Mouse (Mus musculus): ENCODE measurements around the gene Mrpl17. TPM values are rescaled to one million over a fixed set of nuclear protein-coding genes. Genes with fewer than 3 reads are reported as not detected.

The Mrpl17 gene
- polyA plus RNA-seq, 1 experiment = 346 TPM

GRCm38 (mm10) chr7:105778553-105779265 is 32.2 kb downstream of the Mrpl17 start:
- H3K4me3 ChIP-seq = no peak overlapping the region
- peak overlapping the region; percentile 77 for H3K4me2 ChIP-seq (ENCODE audit: low read depth)
- TF ChIP-seq POLR2AphosphoS2 (IDR thresholded peaks at IDR 0.05; ENCODE audit: insufficient read length, low read depth) (no peak), MYOG (IDR thresholded peaks at IDR 0.05; ENCODE audit: control insufficient read depth in 1 of 3, insufficient read depth in 1 of 3, insufficient read length in 2 of 3, low read depth in 2 of 3) (no peak), TCF3 (IDR thresholded peaks at IDR 0.05; ENCODE audit: insufficient read length, low read depth) (no peak), REST (IDR thresholded peaks at IDR 0.05; ENCODE audit: insufficient read depth, insufficient read length) (no peak), TCF12 (IDR thresholded peaks at IDR 0.05; ENCODE audit: insufficient read depth, poor library complexity, severe bottlenecking) (no peak), E2F4 (IDR thresholded peaks at IDR 0.05; ENCODE audit: insufficient read depth) (no peak), MAX (IDR thresholded peaks at IDR 0.05; ENCODE audit: low read depth) (no peak), USF1 (IDR thresholded peaks at IDR 0.05; ENCODE audit: low read depth) (no peak), SRF (IDR thresholded peaks at IDR 0.05; ENCODE audit: control insufficient read depth, insufficient read length, low read depth) (no peak), MYOD1 (IDR thresholded peaks at IDR 0.05; ENCODE audit: control insufficient read depth in 1 of 3, insufficient read length in 2 of 3, low read depth in 2 of 3) (no peak)
- H3K36me3 ChIP-seq (ENCODE audit: control insufficient read depth, insufficient read depth) = no peaks in the 10 kb centered on the region
- no peaks in the 10 kb centered on the region for H3K79me2 ChIP-seq (ENCODE audit: control insufficient read depth, insufficient read depth)
- peaks cover 5% of the 10 kb centered on the region for H3K27me3 ChIP-seq (ENCODE audit: control insufficient read depth, insufficient read depth, insufficient read length)
- no peak overlapping the region for H3ac ChIP-seq (ENCODE audit: control insufficient read depth, insufficient read length)

DNA sequence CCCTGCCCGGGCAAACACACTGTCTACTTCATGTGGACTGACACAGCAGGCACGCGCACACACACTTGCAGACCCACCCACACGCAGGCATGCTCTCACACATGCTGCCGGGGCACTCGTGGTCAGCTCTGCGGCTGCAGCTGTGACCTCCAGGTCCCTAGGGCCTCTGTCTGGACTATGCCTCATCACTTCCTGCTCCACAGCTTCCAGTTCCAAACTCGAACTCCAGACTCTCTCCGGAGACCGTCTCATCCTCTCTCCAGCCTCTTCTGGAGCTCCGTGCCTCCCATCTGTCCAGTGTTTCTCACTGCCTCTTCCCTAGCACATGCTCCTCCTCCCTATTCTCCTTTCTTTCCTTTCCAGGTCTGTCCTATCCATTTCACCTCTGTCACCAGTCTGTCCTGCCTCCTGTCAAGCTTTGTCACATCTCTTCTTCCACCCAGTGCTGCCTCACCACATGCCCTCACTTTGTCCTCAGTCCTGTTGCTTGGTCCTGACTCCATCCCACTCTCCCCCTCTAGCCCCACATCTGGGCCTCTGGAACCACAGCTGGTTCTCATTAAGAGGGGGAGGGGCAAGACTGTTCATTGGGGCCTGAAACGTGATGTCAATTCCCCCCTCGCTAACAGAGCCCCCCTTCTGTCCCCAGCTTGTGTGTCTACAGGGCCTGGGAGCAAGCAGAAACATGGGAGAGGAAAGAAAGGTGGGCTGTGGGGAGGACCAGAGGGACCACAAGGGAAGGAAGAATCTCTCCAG is 32.9 kb downstream of the Mrpl17 start:
- Histone ChIP-seq H3K4me3 (no peak overlapping the region), H3K79me2 (ENCODE audit: control insufficient read depth, insufficient read depth) (no peaks in the 10 kb centered on the region), H3ac (ENCODE audit: control insufficient read depth, insufficient read length) (no peak overlapping the region), H3K27me3 (ENCODE audit: control insufficient read depth, insufficient read depth, insufficient read length) (peaks cover 5% of the 10 kb centered on the region), H3K4me2 (ENCODE audit: low read depth) (peak overlapping the region; percentile 77), H3K36me3 (ENCODE audit: control insufficient read depth, insufficient read depth) (no peaks in the 10 kb centered on the region)
- TF ChIP-seq CEBPB (IDR thresholded peaks at IDR 0.05; ENCODE audit: insufficient read depth, poor library complexity, severe bottlenecking) = no peak
- TF ChIP-seq USF1 (IDR thresholded peaks at IDR 0.05; ENCODE audit: low read depth) = no peak
- TF ChIP-seq MYOG (IDR thresholded peaks at IDR 0.05; ENCODE audit: control insufficient read depth in 1 of 3, insufficient read depth in 1 of 3, insufficient read length in 2 of 3, low read depth in 2 of 3) = peak; percentile 26 to 99 (median 98)
- TF ChIP-seq MAX (IDR thresholded peaks at IDR 0.05; ENCODE audit: low read depth) = no peak
- TF ChIP-seq E2F4 (IDR thresholded peaks at IDR 0.05; ENCODE audit: insufficient read depth) = no peak
- TF ChIP-seq POLR2AphosphoS2 (IDR thresholded peaks at IDR 0.05; ENCODE audit: insufficient read length, low read depth) = no peak
- TF ChIP-seq SRF (IDR thresholded peaks at IDR 0.05; ENCODE audit: control insufficient read depth, insufficient read length, low read depth) = no peak
- no peak for TF ChIP-seq POLR2A (IDR thresholded peaks at IDR 0.05; ENCODE audit: insufficient read length, low read depth)
- TF ChIP-seq MYOD1 (IDR thresholded peaks at IDR 0.05; ENCODE audit: control insufficient read depth in 1 of 3, insufficient read length in 2 of 3, low read depth in 2 of 3) = peak in 2 of 3 experiments; percentile 94 to 97
- TF ChIP-seq REST (IDR thresholded peaks at IDR 0.05; ENCODE audit: insufficient read depth, insufficient read length) = no peak
- peak; percentile 95 for TF ChIP-seq TCF3 (IDR thresholded peaks at IDR 0.05; ENCODE audit: insufficient read length, low read depth)
- peak; percentile 76 for TF ChIP-seq TCF12 (IDR thresholded peaks at IDR 0.05; ENCODE audit: insufficient read depth, poor library complexity, severe bottlenecking)

DNA sequence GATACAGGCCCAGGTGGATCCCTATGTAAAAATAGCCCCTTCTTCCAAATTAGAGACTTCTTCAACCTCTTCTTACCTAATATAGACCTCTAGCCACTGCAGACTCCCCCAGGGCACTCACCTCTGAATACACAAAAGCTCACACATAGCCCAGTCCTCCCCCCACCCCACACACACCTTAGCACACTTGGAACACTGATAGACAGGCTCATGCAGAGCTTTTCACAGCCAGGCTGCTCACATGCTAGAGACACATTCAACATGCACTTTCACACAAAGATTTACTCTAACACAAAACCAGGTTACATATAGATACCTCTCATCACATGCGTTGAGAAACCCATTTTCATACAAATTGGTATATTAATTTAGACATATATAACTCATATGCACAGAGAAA is 33.6 kb downstream of the Mrpl17 start:
- H3K4me2 ChIP-seq (ENCODE audit: low read depth) = peak overlapping the region; percentile 77
- H3ac ChIP-seq (ENCODE audit: control insufficient read depth, insufficient read length) = no peak overlapping the region
- H3K4me3 ChIP-seq = no peak overlapping the region
- H3K27me3 ChIP-seq (ENCODE audit: control insufficient read depth, insufficient read depth, insufficient read length) = peaks cover 5% of the 10 kb centered on the region
- no peaks in the 10 kb centered on the region for H3K79me2 ChIP-seq (ENCODE audit: control insufficient read depth, insufficient read depth)
- H3K36me3 ChIP-seq (ENCODE audit: control insufficient read depth, insufficient read depth) = no peaks in the 10 kb centered on the region
- TF ChIP-seq TCF12 (IDR thresholded peaks at IDR 0.05; ENCODE audit: insufficient read depth, poor library complexity, severe bottlenecking) (no peak), CEBPB (IDR thresholded peaks at IDR 0.05; ENCODE audit: insufficient read depth, poor library complexity, severe bottlenecking) (no peak)

GRCm38 (mm10) chr7:105776026-105776425 is 34.9 kb downstream of the Mrpl17 start:
- Histone ChIP-seq H3K27me3 (ENCODE audit: control insufficient read depth, insufficient read depth, insufficient read length) (peaks cover 12% of the 10 kb centered on the region), H3K4me3 (no peak overlapping the region), H3K36me3 (ENCODE audit: control insufficient read depth, insufficient read depth) (no peaks in the 10 kb centered on the region), H3ac (ENCODE audit: control insufficient read depth, insufficient read length) (no peak overlapping the region), H3K4me2 (ENCODE audit: low read depth) (no peak overlapping the region), H3K79me2 (ENCODE audit: control insufficient read depth, insufficient read depth) (no peaks in the 10 kb centered on the region)
- TF ChIP-seq TCF3 (IDR thresholded peaks at IDR 0.05; ENCODE audit: insufficient read length, low read depth) = no peak
- no peak for TF ChIP-seq MYOG (IDR thresholded peaks at IDR 0.05; ENCODE audit: control insufficient read depth in 1 of 3, insufficient read depth in 1 of 3, insufficient read length in 2 of 3, low read depth in 2 of 3)
- TF ChIP-seq CEBPB (IDR thresholded peaks at IDR 0.05; ENCODE audit: insufficient read depth, poor library complexity, severe bottlenecking) = no peak
- no peak for TF ChIP-seq TCF12 (IDR thresholded peaks at IDR 0.05; ENCODE audit: insufficient read depth, poor library complexity, severe bottlenecking)
- TF ChIP-seq MAX (IDR thresholded peaks at IDR 0.05; ENCODE audit: low read depth) = no peak
- no peak for TF ChIP-seq SRF (IDR thresholded peaks at IDR 0.05; ENCODE audit: control insufficient read depth, insufficient read length, low read depth)
- no peak for TF ChIP-seq MYOD1 (IDR thresholded peaks at IDR 0.05; ENCODE audit: control insufficient read depth in 1 of 3, insufficient read length in 2 of 3, low read depth in 2 of 3)

All from myocyte (in vitro differentiated cells).